Mouse (Mus musculus) 3134 (cell line): ENCODE measurements at regions not wholly inside any gene's neighbourhood (a gene's known extent, or its start where the extent isn't known, plus 50 kb on each side); places are given as distances from the start of the nearest gene placed in this dataset.
A peak's percentile ranks its signal among the peaks of the same experiment; 100 is the strongest.

Experiments
- DNase-seq: peaks from one replicate; pipeline ENCODE4 v3.0.0-alpha.2; 2011; ENCODE audit warnings: low spot score; ENCODE audit not compliant: insufficient read length; ENCODE audit errors: extremely low read depth

GRCm38 (mm10) chr10:118045427-118045826, 96.2 kb upstream of the Mdm1 start:
- DNase-seq = no peak

- DNase-seq = no peak
These were observed 95.3 kb upstream of the Mdm1 start for GRCm38 (mm10) chr10:118046328-118046727.

- no peak for DNase-seq
These were observed 94.8 kb upstream of the Mdm1 start for GRCm38 (mm10) chr10:118046831-118047230.

DNA sequence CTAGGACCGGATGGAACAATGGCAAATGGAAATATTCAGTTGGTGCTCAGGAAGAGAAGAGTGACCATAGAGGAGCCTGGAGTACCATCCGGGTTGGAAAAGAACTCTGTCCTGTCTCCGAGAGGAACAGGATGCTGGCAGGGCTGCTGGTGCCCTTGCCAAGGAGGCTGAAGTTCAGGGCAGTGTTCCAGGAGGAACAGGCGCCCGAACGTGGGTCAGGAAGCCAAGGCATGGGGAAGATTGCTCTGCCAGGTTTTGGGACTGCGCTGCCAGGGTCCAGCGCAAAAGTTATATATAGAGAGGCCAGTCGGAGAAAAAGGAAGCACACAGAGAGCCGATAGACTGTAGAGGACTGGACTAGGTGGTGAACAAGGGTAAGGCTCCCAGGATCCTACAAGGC, 92.3 kb upstream of the Mdm1 start:
- DNase-seq = peak; percentile 71

GRCm38 (mm10) chr10:118050152-118050641, 91.4 kb upstream of the Mdm1 start:
- peak; percentile 42 for DNase-seq

- DNase-seq = no peak
These were observed 89.6 kb upstream of the Mdm1 start for GRCm38 (mm10) chr10:118052042-118052441.

DNA sequence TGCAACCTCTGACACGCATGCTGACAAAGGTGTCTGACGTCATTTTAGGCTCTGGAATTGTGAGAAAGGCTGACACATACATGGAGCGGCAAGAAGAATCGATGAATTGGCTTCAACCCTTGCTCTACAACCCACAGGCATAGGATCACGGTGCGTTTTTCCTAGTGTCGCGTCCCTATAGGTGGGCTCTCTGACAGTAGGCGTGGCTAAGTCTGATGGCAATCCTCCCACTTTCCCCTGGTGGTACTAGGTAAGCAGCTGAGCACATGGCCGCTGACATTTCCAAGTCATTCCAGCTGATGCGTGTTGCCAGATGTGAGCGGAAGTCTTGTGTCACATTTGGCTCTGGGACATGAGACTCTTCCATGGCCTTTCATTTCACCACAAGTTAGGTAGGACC, 89.1 kb upstream of the Mdm1 start:
- no peak for DNase-seq

GRCm38 (mm10) chr10:118053037-118053436, 88.6 kb upstream of the Mdm1 start:
- no peak for DNase-seq

GRCm38 (mm10) chr10:118056789-118057271, 84.8 kb upstream of the Mdm1 start:
- DNase-seq = no peak

GRCm38 (mm10) chr10:118057516-118057915, 84.1 kb upstream of the Mdm1 start:
- DNase-seq = no peak

- no peak for DNase-seq
These were observed 76.8 kb upstream of the Mdm1 start for GRCm38 (mm10) chr10:118064816-118065216.

GRCm38 (mm10) chr10:118076341-118076740, 65.3 kb upstream of the Mdm1 start:
- DNase-seq = peak; percentile 13

- no peak for DNase-seq
These were observed 59.9 kb upstream of the Mdm1 start for GRCm38 (mm10) chr10:118081636-118082166.

DNA sequence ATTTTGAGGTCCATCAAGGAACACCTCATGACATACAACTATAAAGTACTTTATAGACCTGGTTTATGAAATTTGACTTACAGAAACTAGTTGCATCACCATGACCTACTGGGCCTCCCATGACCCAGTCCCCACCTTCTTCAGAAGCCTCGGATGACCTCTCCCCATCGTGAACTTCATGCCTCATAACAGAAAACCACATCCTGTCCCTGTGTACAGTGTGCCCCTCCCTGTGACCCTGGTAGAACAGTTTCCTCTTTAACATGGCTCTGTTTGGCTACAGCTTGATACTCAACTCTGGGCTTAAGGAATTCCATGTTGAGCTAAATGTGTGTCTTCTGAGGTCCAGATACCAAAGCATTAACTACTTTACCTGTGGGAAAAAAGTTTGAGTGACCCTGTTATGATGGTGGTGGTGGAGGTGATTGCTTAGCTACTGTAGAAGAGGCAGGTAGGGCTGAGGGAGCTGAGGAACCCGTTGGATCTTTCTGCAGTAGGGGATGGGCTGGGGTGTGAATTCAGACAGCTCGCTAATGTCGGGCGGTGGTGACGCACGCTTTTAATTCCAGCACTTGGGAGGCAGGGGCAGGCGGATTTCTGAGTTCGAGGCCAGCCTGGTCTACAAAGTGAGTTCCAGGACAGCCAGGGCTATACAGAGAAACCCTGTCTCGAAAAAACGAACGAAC, 58.4 kb upstream of the Mdm1 start:
- no peak for DNase-seq

DNA sequence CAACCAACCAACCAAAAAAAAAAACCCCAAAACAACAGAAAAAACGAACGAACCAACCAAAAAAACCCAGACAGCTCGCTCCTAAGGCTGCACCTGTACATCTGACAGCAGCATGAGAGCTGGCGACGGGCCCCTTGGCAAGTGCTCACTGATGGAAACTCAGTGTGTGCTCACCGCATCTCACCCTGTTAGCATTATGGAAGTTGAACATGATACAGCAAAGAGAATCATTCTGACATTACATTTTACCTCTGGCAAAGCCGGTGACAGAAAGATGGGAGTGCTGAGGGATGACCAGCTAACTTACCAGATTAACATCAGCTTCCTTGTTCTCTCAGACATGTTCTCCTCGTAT, 57.9 kb upstream of the Mdm1 start:
- DNase-seq = no peak

DNA sequence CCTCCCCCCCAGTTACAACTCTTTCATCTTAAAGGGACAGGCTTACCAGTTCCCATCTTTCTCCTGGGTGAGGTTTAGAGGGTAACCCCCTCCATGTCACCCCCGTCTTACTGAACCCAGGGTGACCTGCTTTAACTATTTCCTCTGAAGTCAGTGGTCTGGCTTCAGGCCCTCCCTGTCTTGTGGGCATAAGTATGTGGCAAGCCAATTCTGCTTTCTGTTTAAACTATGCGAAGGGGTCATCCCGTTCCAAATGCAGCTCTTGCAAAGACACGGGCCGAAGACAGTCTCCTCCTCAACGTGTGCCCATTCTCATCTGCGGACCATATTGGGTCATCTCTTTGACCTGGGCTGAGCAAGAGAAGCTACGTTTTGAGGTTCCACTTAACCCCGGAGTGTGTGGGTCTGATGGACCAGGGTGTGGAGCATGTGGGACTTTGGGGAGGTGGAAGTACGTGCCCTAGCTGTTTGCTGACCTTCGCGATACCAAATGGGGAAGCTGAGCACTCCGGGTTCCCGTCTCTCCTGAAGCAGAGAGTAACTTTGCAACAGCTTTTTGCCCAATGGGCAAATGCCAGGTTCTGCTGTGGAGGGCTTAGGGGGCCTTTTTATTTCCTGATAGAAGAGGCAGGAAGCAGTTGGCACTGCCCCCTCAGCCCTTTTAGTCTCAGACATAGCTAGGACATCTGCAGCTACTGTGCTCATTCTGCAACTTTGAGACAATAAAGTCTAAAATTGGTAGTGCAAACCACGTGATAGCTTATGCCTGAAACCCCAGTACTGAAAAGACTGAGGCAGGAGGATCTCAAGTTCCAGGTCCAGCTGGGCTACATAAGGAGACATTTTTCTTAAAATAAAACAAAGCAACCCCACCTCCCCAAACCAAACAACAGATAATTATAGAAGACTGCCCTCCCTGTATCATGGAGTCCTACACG, 56.3 kb upstream of the Mdm1 start:
- no peak for DNase-seq

DNA sequence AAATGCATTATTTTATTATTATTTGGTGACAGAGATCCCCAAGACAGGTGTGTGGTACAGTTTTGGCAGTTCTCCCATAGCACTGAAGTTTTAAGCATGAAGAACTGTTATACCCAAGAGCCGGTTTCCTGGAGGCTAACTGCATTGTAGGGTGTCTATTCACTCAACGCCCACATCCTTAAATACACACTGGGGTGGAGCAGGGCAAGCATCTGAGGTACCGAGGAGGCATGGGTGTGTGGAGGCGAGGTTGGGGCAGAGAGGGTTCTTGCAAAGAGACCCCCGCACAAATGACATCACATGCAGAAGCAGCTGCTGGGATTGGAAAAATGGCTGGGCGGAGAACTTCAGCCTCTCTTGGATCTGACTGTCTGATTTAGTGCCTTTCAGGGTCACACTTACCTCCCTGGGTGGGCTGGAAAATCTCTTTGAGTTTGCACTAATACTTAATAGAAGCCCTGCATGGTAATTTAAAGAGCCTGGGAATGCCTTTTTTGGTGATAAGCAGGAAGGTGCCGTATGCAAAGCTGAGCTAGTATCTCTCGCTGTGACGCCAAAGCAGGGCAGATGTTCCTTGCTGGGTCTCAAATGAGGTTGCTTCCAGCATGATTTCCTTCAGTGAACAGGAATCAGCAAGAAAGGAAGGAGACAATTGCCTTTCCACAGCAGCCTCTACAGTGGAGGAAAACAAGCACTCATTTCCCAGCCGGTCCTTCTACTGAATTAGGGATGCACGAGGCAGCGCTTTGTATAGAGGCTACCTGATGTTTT, 53.9 kb upstream of the Mdm1 start:
- DNase-seq = no peak

DNA sequence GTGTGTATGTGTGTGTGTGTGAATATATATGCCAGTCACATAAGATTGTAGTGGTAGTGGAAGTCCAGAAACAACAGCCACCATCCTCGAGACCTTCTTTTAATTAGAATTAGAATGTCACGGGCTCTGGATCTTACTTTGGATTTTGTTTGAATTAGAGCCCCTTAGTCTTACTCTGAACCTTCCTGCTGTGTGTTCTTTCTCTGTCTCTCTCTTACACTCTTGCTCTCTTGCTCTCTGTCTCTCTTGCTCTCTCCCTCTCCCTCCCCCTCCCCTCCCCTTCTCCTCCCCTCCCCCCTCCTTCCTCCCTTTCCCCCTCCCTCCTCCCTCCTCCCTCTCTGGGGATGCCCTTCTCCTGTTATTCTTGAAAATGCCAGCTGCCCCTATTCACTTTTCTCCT, 53.1 kb upstream of the Mdm1 start:
- no peak for DNase-seq

DNA sequence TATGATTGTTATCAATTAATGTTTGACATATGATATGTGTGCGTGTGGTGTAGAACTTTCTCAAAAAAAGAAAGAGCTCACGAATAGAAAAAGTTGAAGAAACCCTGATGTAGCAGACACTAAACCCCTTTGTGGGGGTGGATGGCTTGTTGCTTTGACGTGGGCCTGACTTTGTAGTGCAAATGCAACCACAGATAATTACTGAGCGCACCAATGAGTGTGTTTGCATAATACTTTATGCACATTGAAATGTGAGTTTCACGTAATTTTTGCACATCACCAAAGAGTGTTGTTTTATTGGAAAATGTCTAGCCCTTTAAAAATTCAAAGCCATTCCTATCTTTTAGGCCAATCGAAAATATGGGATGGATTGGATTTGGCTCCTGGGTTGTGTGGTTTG, 51.7 kb upstream of the Mdm1 start:
- DNase-seq = no peak

DNA sequence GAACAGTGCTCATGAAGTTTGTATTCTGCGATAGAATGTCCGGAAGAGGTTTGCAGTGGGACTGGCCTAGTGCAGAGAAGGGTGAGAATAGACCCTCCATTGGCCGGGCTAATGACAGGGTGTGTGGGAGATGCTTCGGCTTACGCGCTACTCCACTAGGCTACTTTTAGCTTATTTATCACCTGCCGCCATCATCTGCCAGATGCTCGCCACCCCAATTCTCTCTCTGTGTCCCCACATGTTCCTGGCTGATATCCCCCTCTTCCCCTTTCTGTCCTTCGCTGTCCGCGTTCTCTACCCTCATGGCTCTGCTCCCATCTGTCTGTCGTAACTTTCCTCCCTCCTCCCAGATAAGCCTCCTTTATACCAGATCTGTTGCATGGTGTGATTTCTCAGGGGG, 50.1 kb upstream of the Mdm1 start:
- no peak for DNase-seq
